Mouse (Mus musculus): ENCODE measurements at regions not wholly inside any gene's neighbourhood (a gene's known extent, or its start where the extent isn't known, plus 50 kb on each side); places are given as distances from the start of the nearest gene placed in this dataset.
A peak's percentile ranks its signal among the peaks of the same experiment; 100 is the strongest.

DNA sequence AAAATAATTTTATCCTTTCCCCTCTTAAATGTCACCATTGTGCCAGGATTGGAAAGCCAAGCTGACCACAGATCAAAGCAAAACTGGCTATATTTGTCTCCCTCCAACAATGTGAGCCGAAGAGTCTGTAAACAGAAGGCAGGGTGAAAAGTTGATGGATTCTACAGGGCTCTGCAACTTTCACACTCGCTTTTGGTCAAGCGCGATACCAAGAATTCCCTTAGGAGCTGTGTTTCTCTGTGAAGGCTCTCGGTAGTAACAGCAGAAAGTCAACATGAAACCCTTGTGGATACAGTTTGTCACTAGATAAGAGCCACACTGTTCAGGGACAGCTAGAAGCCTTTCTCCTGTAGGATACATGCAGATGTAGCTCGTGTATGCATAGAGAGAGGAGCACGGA lies 370.8 kb upstream of the Ubash3b start:
- 45% methylated on average over 7 of the region's 7 CpGs for WGBS
- 0 out of 2 replicates have a peak, but pooled peaks have one; percentile 9 for ATAC-seq (ENCODE audit: low FRiP score, low TSS enrichment)
- Histone ChIP-seq H3K27me3 (ENCODE audit: insufficient read depth, low read length) (no peaks in the 10 kb centered on the region), H3K4me1 (ENCODE audit: insufficient read depth, low read length) (peaks cover 4% of the 10 kb centered on the region; the same call in 1 of the 2 replicates), H3K9ac (replicated peaks; ENCODE audit: low read length) (no peak overlapping the region), H3K9me3 (ENCODE audit: low read length) (no peaks in the 10 kb centered on the region), H3K36me3 (ENCODE audit: insufficient read depth, low read length) (no peaks in the 10 kb centered on the region), H3K27ac (ENCODE audit: low read length) (no peak overlapping the region), H3K4me2 (replicated peaks; ENCODE audit: low read depth, low read length) (no peak overlapping the region), H3K4me3 (ENCODE audit: low read length) (no peak overlapping the region)

- Histone ChIP-seq H3K27me3 (ENCODE audit: insufficient read depth, low read length) (no peaks in the 10 kb centered on the region), H3K9me3 (ENCODE audit: low read length) (no peaks in the 10 kb centered on the region), H3K36me3 (ENCODE audit: insufficient read depth, low read length) (no peaks in the 10 kb centered on the region), H3K4me3 (ENCODE audit: low read length) (no peak overlapping the region), H3K9ac (replicated peaks; ENCODE audit: low read length) (no peak overlapping the region), H3K4me1 (ENCODE audit: insufficient read depth, low read length) (peaks cover 4% of the 10 kb centered on the region; the same call in 1 of the 2 replicates), H3K4me2 (replicated peaks; ENCODE audit: low read depth, low read length) (no peak overlapping the region), H3K27ac (ENCODE audit: low read length) (peak overlapping the region; percentile 29; the same call in 1 of the 2 replicates)
- 59% methylated on average over 6 of the region's 6 CpGs for WGBS
- ATAC-seq (ENCODE audit: low FRiP score, low TSS enrichment) = no peak
Observed at GRCm38 (mm10) chr9:41531596-41531995, 370.1 kb upstream of the Ubash3b start.

GRCm38 (mm10) chr9:41526126-41526525 lies 364.6 kb upstream of the Ubash3b start:
- Histone ChIP-seq H3K4me2 (replicated peaks; ENCODE audit: low read depth, low read length) (no peak overlapping the region), H3K9me3 (ENCODE audit: low read length) (no peaks in the 10 kb centered on the region), H3K27ac (ENCODE audit: low read length) (no peak overlapping the region), H3K9ac (replicated peaks; ENCODE audit: low read length) (no peak overlapping the region), H3K4me1 (ENCODE audit: insufficient read depth, low read length) (peaks cover 17% of the 10 kb centered on the region; the same call in 1 of the 2 replicates), H3K36me3 (ENCODE audit: insufficient read depth, low read length) (no peaks in the 10 kb centered on the region), H3K27me3 (ENCODE audit: insufficient read depth, low read length) (no peaks in the 10 kb centered on the region), H3K4me3 (ENCODE audit: low read length) (no peak overlapping the region)
- 50% methylated on average over 8 of the region's 8 CpGs for WGBS
- no peak for ATAC-seq (ENCODE audit: low FRiP score, low TSS enrichment)

DNA sequence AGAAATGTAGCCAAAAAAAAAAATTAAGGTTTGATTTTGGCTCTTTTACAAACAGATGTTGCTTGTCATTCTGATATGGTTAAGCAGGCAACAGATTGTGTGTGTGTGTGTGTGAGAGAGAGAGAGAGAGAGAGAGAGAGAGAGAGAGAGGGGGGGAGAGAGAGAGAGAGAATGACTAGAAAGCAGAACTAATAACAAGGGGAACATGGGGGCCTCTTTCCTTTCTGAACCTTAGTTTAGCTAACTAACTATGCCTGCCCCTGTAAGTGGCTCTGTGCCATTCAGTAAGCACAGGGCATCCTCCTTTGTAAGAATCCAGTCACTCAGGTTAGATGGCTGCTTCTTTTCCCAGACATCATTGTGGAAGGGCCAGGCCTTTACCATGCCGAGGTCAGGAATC lies 364.0 kb upstream of the Ubash3b start:
- H3K9ac ChIP-seq (replicated peaks; ENCODE audit: low read length) = no peak overlapping the region
- no peak overlapping the region for H3K4me2 ChIP-seq (replicated peaks; ENCODE audit: low read depth, low read length)
- no peaks in the 10 kb centered on the region for H3K9me3 ChIP-seq (ENCODE audit: low read length)
- H3K36me3 ChIP-seq (ENCODE audit: insufficient read depth, low read length) = no peaks in the 10 kb centered on the region
- no peak overlapping the region for H3K4me3 ChIP-seq (ENCODE audit: low read length)
- H3K4me1 ChIP-seq (ENCODE audit: insufficient read depth, low read length) = peaks cover 17% of the 10 kb centered on the region; the same call in 1 of the 2 replicates
- no peak overlapping the region for H3K27ac ChIP-seq (ENCODE audit: low read length)
- no peak for ATAC-seq (ENCODE audit: low FRiP score, low TSS enrichment)
- no peaks in the 10 kb centered on the region for H3K27me3 ChIP-seq (ENCODE audit: insufficient read depth, low read length)
- WGBS = 56% methylated on average over 1 of the region's 1 CpGs

DNA sequence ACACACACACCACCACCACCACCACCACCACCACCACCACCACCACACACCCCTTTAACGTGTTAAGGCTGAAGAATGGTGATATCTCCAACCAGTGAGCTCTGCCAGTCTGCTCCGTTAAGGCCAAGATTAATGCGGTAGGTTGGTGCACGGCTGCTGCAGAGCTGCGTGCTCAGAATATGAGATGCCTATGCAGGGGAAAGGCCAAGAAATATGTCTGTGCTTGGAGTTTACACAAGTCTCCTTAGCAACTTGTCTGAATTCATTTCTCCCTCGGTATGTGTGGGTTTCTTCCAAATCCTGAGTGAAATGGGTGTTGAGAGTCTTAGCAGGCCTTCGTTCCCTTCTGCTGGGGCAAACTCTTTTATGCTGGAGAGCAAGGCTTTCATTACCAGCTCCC lies 363.1 kb upstream of the Ubash3b start:
- Histone ChIP-seq H3K27me3 (ENCODE audit: insufficient read depth, low read length) (no peaks in the 10 kb centered on the region), H3K9ac (replicated peaks; ENCODE audit: low read length) (no peak overlapping the region), H3K4me1 (ENCODE audit: insufficient read depth, low read length) (peaks cover 17% of the 10 kb centered on the region; the same call in 1 of the 2 replicates), H3K4me3 (ENCODE audit: low read length) (no peak overlapping the region), H3K9me3 (ENCODE audit: low read length) (no peaks in the 10 kb centered on the region), H3K36me3 (ENCODE audit: insufficient read depth, low read length) (no peaks in the 10 kb centered on the region), H3K4me2 (replicated peaks; ENCODE audit: low read depth, low read length) (no peak overlapping the region), H3K27ac (ENCODE audit: low read length) (no peak overlapping the region)
- ATAC-seq (ENCODE audit: low FRiP score, low TSS enrichment) = no peak
- 68% methylated on average over 7 of the region's 7 CpGs for whole genome bisulfite sequencing

DNA sequence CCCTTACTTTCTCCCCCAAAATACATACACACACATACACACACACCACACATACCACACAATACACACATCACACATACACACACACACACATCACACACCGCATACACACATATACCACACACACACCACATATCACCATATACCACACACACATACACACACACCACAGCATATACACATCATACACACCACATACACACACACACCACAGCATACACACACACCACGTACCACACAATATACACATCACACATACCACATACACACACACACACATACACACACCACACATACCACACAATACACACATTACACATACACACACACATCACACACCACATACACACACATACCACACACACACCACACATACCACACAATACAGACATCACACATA lies 362.5 kb upstream of the Ubash3b start:
- ATAC-seq (ENCODE audit: low FRiP score, low TSS enrichment) = no peak
- H3K4me1 ChIP-seq (ENCODE audit: insufficient read depth, low read length) = peaks cover 17% of the 10 kb centered on the region; the same call in 1 of the 2 replicates
- no peak overlapping the region for H3K27ac ChIP-seq (ENCODE audit: low read length)
- no peaks in the 10 kb centered on the region for H3K36me3 ChIP-seq (ENCODE audit: insufficient read depth, low read length)
- H3K9me3 ChIP-seq (ENCODE audit: low read length) = no peaks in the 10 kb centered on the region
- no peaks in the 10 kb centered on the region for H3K27me3 ChIP-seq (ENCODE audit: insufficient read depth, low read length)
- no peak overlapping the region for H3K4me2 ChIP-seq (replicated peaks; ENCODE audit: low read depth, low read length)
- H3K4me3 ChIP-seq (ENCODE audit: low read length) = no peak overlapping the region
- WGBS = 89% methylated on average over 2 of the region's 2 CpGs
- H3K9ac ChIP-seq (replicated peaks; ENCODE audit: low read length) = no peak overlapping the region

DNA sequence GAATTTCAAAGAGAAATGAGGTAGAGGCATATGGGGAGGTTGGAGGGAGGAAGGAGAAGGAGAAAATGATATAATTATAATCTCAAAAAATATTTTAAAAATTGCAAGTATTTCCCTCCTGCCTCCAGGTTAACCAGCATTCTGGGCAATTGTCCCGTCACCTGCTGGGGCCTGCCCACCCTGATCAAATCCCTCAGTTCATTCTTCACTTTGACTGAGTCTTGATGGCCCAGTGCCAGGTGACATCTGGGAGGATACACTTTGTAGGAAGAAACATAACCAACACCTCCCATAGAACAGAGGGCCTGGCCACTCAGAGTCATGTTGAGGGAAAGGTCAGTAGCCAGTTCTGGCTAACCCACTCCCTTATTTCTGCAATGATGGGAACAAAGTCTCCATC lies 360.8 kb upstream of the Ubash3b start:
- Histone ChIP-seq H3K36me3 (ENCODE audit: insufficient read depth, low read length) (no peaks in the 10 kb centered on the region), H3K4me1 (ENCODE audit: insufficient read depth, low read length) (peaks cover 17% of the 10 kb centered on the region; the same call in 1 of the 2 replicates), H3K9ac (replicated peaks; ENCODE audit: low read length) (no peak overlapping the region), H3K27me3 (ENCODE audit: insufficient read depth, low read length) (no peaks in the 10 kb centered on the region), H3K4me2 (replicated peaks; ENCODE audit: low read depth, low read length) (no peak overlapping the region), H3K9me3 (ENCODE audit: low read length) (no peaks in the 10 kb centered on the region), H3K27ac (ENCODE audit: low read length) (no peak overlapping the region), H3K4me3 (ENCODE audit: low read length) (no peak overlapping the region)
- 91% methylated on average over 1 of the region's 1 CpGs for WGBS
- ATAC-seq (ENCODE audit: low FRiP score, low TSS enrichment) = no peak

DNA sequence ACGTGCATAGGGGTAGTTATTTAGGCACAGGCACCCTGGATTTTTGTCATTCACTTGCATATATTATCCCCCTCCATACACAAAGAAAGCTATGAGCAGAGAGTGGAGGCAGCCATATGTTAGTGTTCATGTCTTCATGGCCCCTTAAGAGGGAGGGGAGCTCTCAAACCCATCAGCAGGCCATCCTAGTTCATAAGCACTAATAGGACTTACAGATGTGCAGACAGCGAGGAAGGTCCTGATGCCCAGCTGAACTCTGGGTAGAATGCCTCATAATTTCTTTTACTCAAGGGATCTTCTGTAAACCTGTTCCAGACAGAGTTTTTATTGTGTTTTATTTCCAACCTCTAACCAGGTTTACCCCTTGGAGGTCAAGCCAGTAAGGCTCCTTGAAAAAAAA lies 356.3 kb upstream of the Ubash3b start:
- Histone ChIP-seq H3K36me3 (ENCODE audit: insufficient read depth, low read length) (no peaks in the 10 kb centered on the region), H3K4me1 (ENCODE audit: insufficient read depth, low read length) (no peaks in the 10 kb centered on the region), H3K27me3 (ENCODE audit: insufficient read depth, low read length) (no peaks in the 10 kb centered on the region), H3K4me3 (ENCODE audit: low read length) (no peak overlapping the region), H3K27ac (ENCODE audit: low read length) (no peak overlapping the region), H3K4me2 (replicated peaks; ENCODE audit: low read depth, low read length) (no peak overlapping the region), H3K9ac (replicated peaks; ENCODE audit: low read length) (no peak overlapping the region), H3K9me3 (ENCODE audit: low read length) (no peaks in the 10 kb centered on the region)
- WGBS = 76% methylated on average over 2 of the region's 2 CpGs
- no peak for ATAC-seq (ENCODE audit: low FRiP score, low TSS enrichment)

DNA sequence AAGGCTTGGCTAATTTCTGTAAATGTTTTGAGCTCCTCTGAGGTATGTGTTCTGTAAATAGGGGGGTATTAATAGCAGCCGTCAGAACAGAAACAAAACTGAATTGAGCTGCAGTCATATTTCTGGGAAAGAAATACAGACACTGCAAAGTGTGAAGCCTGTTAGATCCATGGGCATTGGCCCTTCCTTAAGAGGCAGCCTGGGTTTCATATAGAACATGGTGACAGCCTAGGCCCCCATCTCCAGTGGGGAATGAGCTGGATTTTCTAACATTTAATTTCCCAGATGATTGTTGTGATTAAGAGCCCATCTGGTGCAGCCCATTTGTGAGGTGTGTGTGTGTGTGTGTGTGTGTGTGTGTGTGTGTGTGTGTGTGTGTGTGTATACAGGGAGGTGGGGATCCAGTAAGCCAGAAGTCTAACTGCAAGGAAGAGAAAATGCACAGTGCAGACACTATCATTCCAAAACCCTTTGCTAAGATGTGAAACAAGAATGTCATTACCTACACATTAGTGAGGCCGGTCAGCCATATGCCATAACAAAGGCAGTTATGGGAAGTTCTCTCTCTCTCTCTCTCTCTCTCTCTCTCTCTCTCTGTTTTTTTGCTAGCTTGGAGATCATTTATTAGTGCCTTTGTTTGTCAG lies 355.7 kb upstream of the Ubash3b start:
- no peak overlapping the region for H3K9ac ChIP-seq (replicated peaks; ENCODE audit: low read length)
- ATAC-seq (ENCODE audit: low FRiP score, low TSS enrichment) = no peak
- H3K36me3 ChIP-seq (ENCODE audit: insufficient read depth, low read length) = no peaks in the 10 kb centered on the region
- H3K9me3 ChIP-seq (ENCODE audit: low read length) = no peaks in the 10 kb centered on the region
- H3K27ac ChIP-seq (ENCODE audit: low read length) = no peak overlapping the region
- H3K4me3 ChIP-seq (ENCODE audit: low read length) = no peak overlapping the region
- H3K4me1 ChIP-seq (ENCODE audit: insufficient read depth, low read length) = no peaks in the 10 kb centered on the region
- WGBS = 81% methylated on average over 2 of the region's 2 CpGs
- no peak overlapping the region for H3K4me2 ChIP-seq (replicated peaks; ENCODE audit: low read depth, low read length)
- H3K27me3 ChIP-seq (ENCODE audit: insufficient read depth, low read length) = no peaks in the 10 kb centered on the region

DNA sequence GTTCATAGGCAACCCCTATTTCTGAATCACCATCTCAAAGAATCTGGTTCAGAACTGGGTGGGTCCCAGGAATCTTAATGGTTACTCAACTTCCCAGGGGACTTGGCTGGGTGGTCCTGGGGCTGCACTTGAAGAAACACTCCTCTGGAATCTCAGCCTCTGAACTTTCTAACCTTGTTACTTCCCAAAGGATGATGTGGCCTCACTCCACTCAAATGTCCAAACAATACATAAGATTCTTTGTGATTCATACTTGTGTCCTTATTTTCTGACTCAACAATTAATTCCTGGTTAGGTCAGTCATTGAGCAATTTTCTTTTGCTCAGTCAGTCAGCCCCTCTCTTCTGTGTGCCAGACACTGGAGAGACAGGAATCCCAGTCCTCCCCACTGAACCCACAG lies 353.7 kb upstream of the Ubash3b start:
- H3K27me3 ChIP-seq (ENCODE audit: insufficient read depth, low read length) = no peaks in the 10 kb centered on the region
- no peaks in the 10 kb centered on the region for H3K36me3 ChIP-seq (ENCODE audit: insufficient read depth, low read length)
- H3K4me1 ChIP-seq (ENCODE audit: insufficient read depth, low read length) = no peaks in the 10 kb centered on the region
- no peak overlapping the region for H3K9ac ChIP-seq (replicated peaks; ENCODE audit: low read length)
- no peak overlapping the region for H3K4me3 ChIP-seq (ENCODE audit: low read length)
- H3K4me2 ChIP-seq (replicated peaks; ENCODE audit: low read depth, low read length) = no peak overlapping the region
- no peak for ATAC-seq (ENCODE audit: low FRiP score, low TSS enrichment)
- no peaks in the 10 kb centered on the region for H3K9me3 ChIP-seq (ENCODE audit: low read length)
- no peak overlapping the region for H3K27ac ChIP-seq (ENCODE audit: low read length)

Measured in kidney, embryonic 16.5 days (tissue).